Mouse (Mus musculus): ENCODE data around the gene Ccnt1. TPM values are rescaled to one million over a fixed set of nuclear protein-coding genes. Genes with fewer than 3 reads are reported as not detected.

Gene Ccnt1
- 21.9 and 24.8 TPM in 2 replicates for polyA plus RNA-seq (2021; fragmentation: Nextera tagmentation)
- long read RNA-seq, experiment 1, transcript Ccnt1-201 (9 exons, 2,175 nt) = major isoform, 25 of 44 reads
- long read RNA-seq, experiment 1, partial matches to known transcripts = 4 of 44 reads
- long read RNA-seq, experiment 1, other reads (novel, unspliced or antisense) = 14 of 44 reads
- long read RNA-seq, experiment 2, transcript Ccnt1-201 (9 exons, 2,175 nt) = major isoform, 198 of 227 reads
- long read RNA-seq, experiment 2, partial matches to known transcripts = 3 of 227 reads
- long read RNA-seq, experiment 2, other reads (novel, unspliced or antisense) = 22 of 227 reads

DNA sequence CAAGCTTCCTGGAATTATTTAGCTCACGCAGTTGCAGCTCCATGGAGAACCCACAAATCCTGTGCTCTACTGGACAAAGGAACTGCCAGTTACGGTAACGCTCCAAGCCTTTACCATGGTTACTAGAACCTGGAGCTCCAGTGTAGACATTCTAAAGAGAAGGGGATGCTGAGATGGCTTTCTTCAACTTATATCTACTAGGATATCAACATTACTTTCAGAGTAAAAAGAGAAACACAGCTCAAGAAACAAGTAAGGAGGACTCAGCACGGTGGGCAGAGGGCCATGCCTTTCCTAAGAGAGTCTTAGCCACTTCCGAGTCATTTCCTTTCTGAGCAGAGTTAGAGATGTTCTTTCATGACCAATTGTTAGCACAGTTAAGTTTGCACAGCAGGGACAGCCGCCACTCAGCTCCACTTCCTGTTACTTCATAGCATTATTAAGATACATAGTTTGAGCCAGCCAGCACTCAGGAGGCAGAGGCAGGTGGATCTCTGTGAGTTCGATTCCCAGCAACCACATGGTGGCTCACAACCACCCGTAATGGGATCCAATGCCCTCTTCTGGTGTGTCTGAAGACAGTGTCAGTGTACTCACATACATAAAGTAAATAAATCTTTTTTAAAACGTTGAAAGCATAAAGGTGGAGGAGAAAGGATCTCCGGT lies at the start of gene Ccnt1, which contains the start of gene 4930415O20Rik:
Gene Ccnt1, minus strand, starts transcription at position 51 of the 666 bp plus-strand sequence.
Gene 4930415O20Rik, plus strand, starts transcription at position 132 of the 666 bp plus-strand sequence.

DNA sequence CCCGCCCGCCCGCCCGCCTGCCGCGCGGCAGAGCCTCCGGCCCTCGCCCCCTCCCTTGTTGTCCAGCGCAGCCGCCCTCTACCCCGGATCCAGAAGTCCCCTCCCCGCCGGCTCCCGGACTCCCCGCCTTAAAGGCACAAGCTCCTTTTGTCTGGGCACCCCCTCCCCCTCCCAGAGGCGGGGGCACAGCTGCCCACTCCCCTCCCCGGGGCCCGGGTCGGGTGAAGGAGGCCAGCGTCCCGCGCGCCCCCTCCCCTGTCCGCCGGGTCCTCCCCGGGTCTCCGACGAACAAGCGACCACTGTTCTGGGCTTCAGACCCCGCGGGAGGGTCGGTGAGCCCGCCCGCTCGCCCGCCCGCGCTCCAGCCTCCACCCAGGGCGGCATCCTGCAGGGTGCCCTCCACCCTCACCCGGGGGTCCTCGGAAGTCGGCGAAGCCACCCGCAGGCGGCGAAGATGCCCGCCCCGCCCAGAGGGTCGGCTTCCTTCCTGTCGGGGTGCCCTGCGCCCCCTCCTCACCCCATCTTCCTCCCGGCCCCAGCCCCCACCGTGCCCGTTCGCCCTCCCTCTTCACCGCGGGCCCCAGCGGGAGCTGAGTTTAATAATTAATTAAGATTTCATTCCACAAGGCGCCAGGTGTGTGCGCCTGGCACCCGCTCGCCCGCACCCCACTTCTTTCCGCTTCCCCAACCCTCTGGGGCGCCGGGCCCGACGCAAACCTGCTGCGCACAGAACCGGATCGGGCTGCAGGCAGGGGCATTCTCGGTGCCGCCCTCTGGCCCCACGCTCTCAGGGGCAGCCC lies 38.8 kb upstream of the Ccnt1 start, which contains the start of gene Adcy6:
Gene Adcy6, minus strand, starts transcription at position 746 of the 800 bp plus-strand sequence.

DNA sequence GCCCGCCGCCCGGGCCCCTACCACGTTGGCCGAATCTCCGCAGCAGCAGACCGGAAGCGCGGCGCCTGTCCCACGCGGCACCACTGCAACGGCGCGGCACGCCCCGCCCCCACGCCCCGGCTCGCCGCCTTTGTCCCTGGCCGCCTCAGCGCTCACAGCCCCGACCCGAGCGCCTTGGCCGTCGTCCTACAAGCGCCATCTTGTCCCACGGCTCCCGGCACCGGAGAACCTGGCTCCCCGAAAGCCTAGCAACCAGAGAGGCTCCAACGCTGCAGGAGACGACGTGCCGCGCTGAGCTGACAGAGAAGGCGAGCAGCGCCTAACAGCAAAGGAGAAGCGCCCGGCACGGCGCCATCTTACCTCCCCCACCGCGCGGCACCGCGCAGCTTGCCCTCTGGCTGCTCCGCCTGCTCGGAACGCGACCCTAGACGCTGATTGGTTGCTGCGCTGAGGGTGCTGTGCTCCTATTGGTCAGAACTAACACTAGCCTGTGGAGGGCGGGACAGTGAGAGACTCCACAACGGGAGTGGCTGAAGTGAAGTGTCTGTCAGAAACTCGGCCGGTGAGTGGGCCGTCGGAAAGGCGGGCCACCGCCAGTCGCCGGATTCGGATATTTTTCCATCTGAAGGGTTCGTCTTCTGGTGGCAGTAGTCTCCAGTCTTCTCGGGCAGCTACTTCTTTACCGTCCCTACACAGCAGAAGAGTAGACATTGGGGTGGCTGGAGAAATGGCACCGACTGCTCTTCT lies 36.7 kb downstream of the Ccnt1 start, which contains the start of gene Kansl2:
Gene Kansl2, minus strand, starts transcription at position 384 of the 747 bp plus-strand sequence.

DNA sequence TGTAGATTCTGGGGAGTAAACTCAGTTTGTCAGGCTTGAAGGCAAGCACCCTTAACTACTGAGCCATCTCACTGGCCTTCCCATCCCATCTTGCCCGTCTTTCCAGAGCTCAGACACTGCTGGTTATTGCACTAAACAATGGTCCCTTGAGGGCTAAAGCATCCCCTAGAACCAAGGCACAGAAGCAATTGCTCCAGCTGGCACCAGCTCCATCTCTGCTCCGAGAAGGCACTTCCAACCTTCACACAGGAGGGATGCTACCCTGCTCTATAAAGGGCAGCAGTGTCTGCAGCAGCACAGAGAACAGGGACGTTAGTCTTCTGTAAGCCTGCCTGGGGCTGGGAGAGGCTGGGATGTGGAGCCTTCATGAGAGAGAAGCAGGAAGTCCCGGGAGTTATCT lies 78.6 kb downstream of the Ccnt1 start, which contains the start of gene Olfr279:
Gene Olfr279, plus strand, starts transcription at position 301 of the 400 bp plus-strand sequence.

Small RNAs within 50 kb of the gene (microRNA-seq; reads per million reads assigned to microRNA genes)
- 0.64 reads per million for gene Mir1291

Other genes with a start within 250 kb of the Ccnt1 start
- not detected in 2 replicates for gene Olfr284, start 229.9 kb downstream of the Ccnt1 start, polyA plus RNA-seq (2021; fragmentation: Nextera tagmentation)
- gene Olfr283, start 190.0 kb downstream of the Ccnt1 start, polyA plus RNA-seq (2021; fragmentation: Nextera tagmentation) = not detected in 2 replicates
- gene Olfr282, start 139.7 kb downstream of the Ccnt1 start, polyA plus RNA-seq (2021; fragmentation: Nextera tagmentation) = not detected in 2 replicates
- gene Olfr281, start 118.3 kb downstream of the Ccnt1 start, polyA plus RNA-seq (2021; fragmentation: Nextera tagmentation) = not detected in 2 replicates
- gene OR5BS1P, start 101.0 kb downstream of the Ccnt1 start, polyA plus RNA-seq (2021; fragmentation: Nextera tagmentation) = not detected in 2 replicates
- gene Lalba, start 88.2 kb downstream of the Ccnt1 start, polyA plus RNA-seq (2021; fragmentation: Nextera tagmentation) = not detected in 2 replicates
- gene Olfr279, start 78.5 kb downstream of the Ccnt1 start, polyA plus RNA-seq (2021; fragmentation: Nextera tagmentation) = not detected in 2 replicates
- gene Kansl2, start 36.7 kb downstream of the Ccnt1 start, polyA plus RNA-seq (2021; fragmentation: Nextera tagmentation) = 40.8 and 44.3 TPM in 2 replicates
- 0.30 TPM in 1 of 2 replicates, not detected in the other for gene 4930415O20Rik, start 81 bp upstream of the Ccnt1 start, polyA plus RNA-seq (2021; fragmentation: Nextera tagmentation)
- 3.9 and 4.7 TPM in 2 replicates for gene Adcy6, start 39.2 kb upstream of the Ccnt1 start, polyA plus RNA-seq (2021; fragmentation: Nextera tagmentation)
- gene Cacnb3, start 59.9 kb upstream of the Ccnt1 start, polyA plus RNA-seq (2021; fragmentation: Nextera tagmentation) = 44.4 and 44.8 TPM in 2 replicates
- gene Ddx23, start 92.0 kb upstream of the Ccnt1 start, polyA plus RNA-seq (2021; fragmentation: Nextera tagmentation) = 19.6 and 27.9 TPM in 2 replicates
- 4.3 and 4.9 TPM in 2 replicates for gene Rnd1, start 106.5 kb upstream of the Ccnt1 start, polyA plus RNA-seq (2021; fragmentation: Nextera tagmentation)
- gene Ccdc65, start 137.3 kb upstream of the Ccnt1 start, polyA plus RNA-seq (2021; fragmentation: Nextera tagmentation) = 8.4 and 9.0 TPM in 2 replicates
- gene Fkbp11, start 157.3 kb upstream of the Ccnt1 start, polyA plus RNA-seq (2021; fragmentation: Nextera tagmentation) = 3.1 and 4.6 TPM in 2 replicates
- gene Arf3, start 192.3 kb upstream of the Ccnt1 start, polyA plus RNA-seq (2021; fragmentation: Nextera tagmentation) = 93.9 and 99.4 TPM in 2 replicates
- gene Wnt10b, start 207.2 kb upstream of the Ccnt1 start, polyA plus RNA-seq (2021; fragmentation: Nextera tagmentation) = not detected in 2 replicates
- 0.72 and 1.0 TPM in 2 replicates for gene Wnt1, start 218.9 kb upstream of the Ccnt1 start, polyA plus RNA-seq (2021; fragmentation: Nextera tagmentation)
- 118 TPM in 2 replicates for gene Ddn, start 238.6 kb upstream of the Ccnt1 start, polyA plus RNA-seq (2021; fragmentation: Nextera tagmentation)

All from layer of hippocampus, adult 6 months (tissue).